Mouse (Mus musculus) heart, embryonic 15.5 days (tissue): Measurements from ENCODE around the gene Fbln5. TPM values are rescaled to one million over a fixed set of nuclear protein-coding genes. Genes with fewer than 3 reads are reported as not detected.
A peak's percentile ranks its signal among the peaks of the same experiment; 100 is the strongest.

ENCODE experiments used
- ATAC-seq: fragments of 200-750 bp; cut with Nextera tagmentation; replicated peaks from 2 replicates; pipeline ENCODE4 v1.8.0; 2017; ENCODE audit warnings: low read depth, moderate TSS enrichment; ENCODE audit not compliant: insufficient number of reproducible peaks, insufficient read depth, low FRiP score
- H3K27ac ChIP-seq: fragments of 300-500 bp; sonication (generic); 2 replicates; pipeline ENCODE4 v1.5.1; 2015; ENCODE audit warnings: mild to moderate bottlenecking, inconsistent platforms
- H3K27me3 ChIP-seq: fragments of 300-500 bp; sonication (generic); 2 replicates; pipeline ENCODE4 v1.6.1; 2015; ENCODE audit warnings: inconsistent platforms
- H3K36me3 ChIP-seq: fragments of 300-500 bp; sonication (generic); 2 replicates; pipeline ENCODE4 v1.6.1; 2015; ENCODE audit warnings: mild to moderate bottlenecking, inconsistent platforms
- H3K4me1 ChIP-seq: fragments of 300-500 bp; sonication (generic); replicated peaks from 2 replicates; pipeline ENCODE4 v1.6.1; 2015; ENCODE audit warnings: inconsistent platforms
- H3K4me2 ChIP-seq: fragments of 300-500 bp; sonication (generic); 2 replicates; pipeline ENCODE4 v1.6.1; 2015; ENCODE audit warnings: inconsistent platforms, mild to moderate bottlenecking, moderate library complexity
- H3K4me3 ChIP-seq: fragments of 300-500 bp; sonication (generic); 2 replicates; pipeline ENCODE4 v1.5.1; 2015; ENCODE audit warnings: mild to moderate bottlenecking, inconsistent platforms
- H3K9ac ChIP-seq: fragments of 300-500 bp; sonication (generic); 2 replicates; pipeline ENCODE4 v1.6.1; 2015; ENCODE audit warnings: mild to moderate bottlenecking, inconsistent platforms
- H3K9me3 ChIP-seq: fragments of 300-500 bp; sonication (generic); replicated peaks from 2 replicates; pipeline ENCODE4 v1.6.1; 2016; ENCODE audit warnings: inconsistent platforms
- WGBS: fragments of 180-500 bp; shearing (Covaris S2); methylation state at CpG from one replicate; pipeline ENCODE4 v1.1.7; 2015; ENCODE audit warnings: mixed read lengths; 5-methylcytosine and 5-hydroxymethylcytosine counted together
- polyA plus RNA-seq: library from polyadenylated mRNA; unstranded; fragments of >200 nt; fragmentation: Nextera tagmentation; extraction: Ambion mirVana; gene quantifications from 2 replicates; pipeline ENCODE4 v1.2.1, GENCODE M21; 2015

The Fbln5 gene
- polyA plus RNA-seq, 1 experiment from 2014 or later = 215 TPM

- ATAC-seq = peak; percentile 59
- H3K27ac ChIP-seq = no peak overlapping the region
- no peak overlapping the region for H3K4me3 ChIP-seq
- no peak overlapping the region for H3K4me2 ChIP-seq
- no peaks in the 10 kb centered on the region for H3K36me3 ChIP-seq
- no peak overlapping the region for H3K9ac ChIP-seq
- H3K27me3 ChIP-seq = no peaks in the 10 kb centered on the region
- no peaks in the 10 kb centered on the region for H3K4me1 ChIP-seq
- 55% methylated on average over 2 of the region's 2 CpGs for WGBS
- no peaks in the 10 kb centered on the region for H3K9me3 ChIP-seq
Measured at GRCm38 (mm10) chr12:101807400-101807799, 11.5 kb downstream of the Fbln5 start.

GRCm38 (mm10) chr12:101802445-101802844 lies 16.4 kb downstream of the Fbln5 start:
- ATAC-seq = no peak
- WGBS = 83% methylated on average over 3 of the region's 3 CpGs

GRCm38 (mm10) chr12:101801744-101802143 lies 17.1 kb downstream of the Fbln5 start:
- H3K4me3 ChIP-seq = no peak overlapping the region

More at GRCm38 (mm10) chr12:101802445-101802844, 16.4 kb downstream of the Fbln5 start:
- Histone ChIP-seq H3K9ac (no peak overlapping the region), H3K4me2 (no peak overlapping the region), H3K36me3 (no peaks in the 10 kb centered on the region), H3K4me1 (no peaks in the 10 kb centered on the region), H3K4me3 (no peak overlapping the region), H3K27ac (no peak overlapping the region), H3K9me3 (no peaks in the 10 kb centered on the region), H3K27me3 (no peaks in the 10 kb centered on the region)

GRCm38 (mm10) chr12:101801051-101801450 lies 17.8 kb downstream of the Fbln5 start:
- Histone ChIP-seq H3K4me2 (no peak overlapping the region), H3K27ac (no peak overlapping the region), H3K4me1 (no peaks in the 10 kb centered on the region), H3K9ac (no peak overlapping the region), H3K4me3 (no peak overlapping the region), H3K9me3 (no peaks in the 10 kb centered on the region), H3K27me3 (no peaks in the 10 kb centered on the region), H3K36me3 (no peaks in the 10 kb centered on the region)
- 67% methylated on average over 3 of the region's 3 CpGs for whole genome bisulfite sequencing
- ATAC-seq = no peak

More at GRCm38 (mm10) chr12:101801744-101802143, 17.1 kb downstream of the Fbln5 start:
- Histone ChIP-seq H3K27ac (no peak overlapping the region), H3K9ac (no peak overlapping the region), H3K4me2 (no peak overlapping the region), H3K27me3 (no peaks in the 10 kb centered on the region), H3K36me3 (no peaks in the 10 kb centered on the region), H3K9me3 (no peaks in the 10 kb centered on the region), H3K4me1 (no peaks in the 10 kb centered on the region)
- 65% methylated on average over 5 of the region's 5 CpGs for WGBS
- no peak for ATAC-seq

GRCm38 (mm10) chr12:101798189-101798922 lies 20.5 kb downstream of the Fbln5 start:
- no peaks in the 10 kb centered on the region for H3K4me1 ChIP-seq
- no peak overlapping the region for H3K9ac ChIP-seq
- no peak for ATAC-seq
- no peak overlapping the region for H3K4me2 ChIP-seq
- no peaks in the 10 kb centered on the region for H3K27me3 ChIP-seq
- H3K27ac ChIP-seq = no peak overlapping the region
- H3K4me3 ChIP-seq = no peak overlapping the region
- H3K9me3 ChIP-seq = no peaks in the 10 kb centered on the region
- WGBS = 53% methylated on average over 7 of the region's 7 CpGs
- H3K36me3 ChIP-seq = no peaks in the 10 kb centered on the region

- Histone ChIP-seq H3K9me3 (no peaks in the 10 kb centered on the region), H3K9ac (no peak overlapping the region), H3K36me3 (no peaks in the 10 kb centered on the region), H3K4me3 (no peak overlapping the region), H3K27ac (no peak overlapping the region), H3K4me2 (no peak overlapping the region), H3K4me1 (no peaks in the 10 kb centered on the region), H3K27me3 (no peaks in the 10 kb centered on the region)
- 71% methylated on average over 3 of the region's 3 CpGs for WGBS
- no peak for ATAC-seq
Measured at GRCm38 (mm10) chr12:101794458-101794857, 24.4 kb downstream of the Fbln5 start.

GRCm38 (mm10) chr12:101793221-101793621 lies 25.6 kb downstream of the Fbln5 start:
- H3K9ac ChIP-seq = no peak overlapping the region
- WGBS = 77% methylated on average over 5 of the region's 5 CpGs
- no peaks in the 10 kb centered on the region for H3K27me3 ChIP-seq
- no peak for ATAC-seq
- H3K4me1 ChIP-seq = no peaks in the 10 kb centered on the region
- no peak overlapping the region for H3K4me3 ChIP-seq
- no peaks in the 10 kb centered on the region for H3K36me3 ChIP-seq
- H3K4me2 ChIP-seq = no peak overlapping the region
- H3K9me3 ChIP-seq = no peaks in the 10 kb centered on the region
- H3K27ac ChIP-seq = no peak overlapping the region

- no peaks in the 10 kb centered on the region for H3K4me1 ChIP-seq
- no peak overlapping the region for H3K27ac ChIP-seq
- no peaks in the 10 kb centered on the region for H3K36me3 ChIP-seq
- no peaks in the 10 kb centered on the region for H3K27me3 ChIP-seq
- WGBS = 81% methylated on average over 4 of the region's 4 CpGs
- no peak overlapping the region for H3K9ac ChIP-seq
- H3K9me3 ChIP-seq = no peaks in the 10 kb centered on the region
- ATAC-seq = no peak
- no peak overlapping the region for H3K4me3 ChIP-seq
- H3K4me2 ChIP-seq = no peak overlapping the region
Measured at GRCm38 (mm10) chr12:101792684-101793083, 26.2 kb downstream of the Fbln5 start.

GRCm38 (mm10) chr12:101789767-101790166 lies 29.1 kb downstream of the Fbln5 start:
- Histone ChIP-seq H3K4me2 (no peak overlapping the region), H3K9me3 (no peaks in the 10 kb centered on the region), H3K4me3 (no peak overlapping the region), H3K9ac (no peak overlapping the region), H3K4me1 (no peaks in the 10 kb centered on the region), H3K27me3 (no peaks in the 10 kb centered on the region), H3K36me3 (no peaks in the 10 kb centered on the region), H3K27ac (no peak overlapping the region)
- ATAC-seq = no peak
- 76% methylated on average over 3 of the region's 3 CpGs for WGBS

- Histone ChIP-seq H3K4me3 (no peak overlapping the region), H3K27ac (no peak overlapping the region), H3K9ac (no peak overlapping the region), H3K9me3 (no peaks in the 10 kb centered on the region), H3K27me3 (no peaks in the 10 kb centered on the region), H3K4me2 (no peak overlapping the region), H3K36me3 (no peaks in the 10 kb centered on the region), H3K4me1 (no peaks in the 10 kb centered on the region)
- ATAC-seq = no peak
- 58% methylated on average over 3 of the region's 3 CpGs for WGBS
Measured at GRCm38 (mm10) chr12:101789250-101789649, 29.6 kb downstream of the Fbln5 start.

- H3K9ac ChIP-seq = no peak overlapping the region
- no peak overlapping the region for H3K4me2 ChIP-seq
- WGBS = 48% methylated on average over 2 of the region's 2 CpGs
- no peaks in the 10 kb centered on the region for H3K36me3 ChIP-seq
- no peaks in the 10 kb centered on the region for H3K27me3 ChIP-seq
- H3K4me3 ChIP-seq = no peak overlapping the region
- no peaks in the 10 kb centered on the region for H3K9me3 ChIP-seq
- peaks cover 5% of the 10 kb centered on the region; the same call in 1 of the 2 replicates for H3K4me1 ChIP-seq
- no peak overlapping the region for H3K27ac ChIP-seq
- ATAC-seq = no peak
Measured at GRCm38 (mm10) chr12:101782787-101783186, 36.1 kb downstream of the Fbln5 start.

GRCm38 (mm10) chr12:101780915-101781314 lies 37.9 kb downstream of the Fbln5 start:
- H3K27ac ChIP-seq = no peak overlapping the region
- no peak overlapping the region for H3K4me2 ChIP-seq
- ATAC-seq = no peak
- no peak overlapping the region for H3K4me3 ChIP-seq
- whole genome bisulfite sequencing = 63% methylated on average over 5 of the region's 5 CpGs
- no peaks in the 10 kb centered on the region for H3K27me3 ChIP-seq
- H3K36me3 ChIP-seq = no peaks in the 10 kb centered on the region
- H3K9me3 ChIP-seq = no peaks in the 10 kb centered on the region
- H3K4me1 ChIP-seq = peaks cover 13% of the 10 kb centered on the region
- no peak overlapping the region for H3K9ac ChIP-seq
